Mouse (Mus musculus) embryonic facial prominence, embryonic 10.5 days (tissue): ENCODE measurements at regions not wholly inside any gene's neighbourhood (a gene's known extent, or its start where the extent isn't known, plus 50 kb on each side); places are given as distances from the start of the nearest gene placed in this dataset.

Experiments
- DNase-seq: peaks from one replicate; pipeline ENCODE4 v3.0.0-alpha.2; 2017; ENCODE audit warnings: low spot score
- H3K27ac ChIP-seq: fragments of 300-500 bp; sonication (generic); replicated peaks from 2 replicates; pipeline ENCODE4 v1.5.1; 2016; ENCODE audit warnings: mild to moderate bottlenecking
- H3K27me3 ChIP-seq: fragments of 300-500 bp; sonication (generic); replicated peaks from 2 replicates; pipeline ENCODE4 v1.6.1; 2016; ENCODE audit warnings: low read depth, mild to moderate bottlenecking; ENCODE audit not compliant: poor library complexity, severe bottlenecking
- H3K36me3 ChIP-seq: fragments of 300-500 bp; sonication (generic); replicated peaks from 2 replicates; pipeline ENCODE4 v1.6.1; 2016; ENCODE audit warnings: mild to moderate bottlenecking, moderate library complexity
- H3K4me1 ChIP-seq: fragments of 300-500 bp; sonication (generic); 2 replicates; pipeline ENCODE4 v1.6.1; 2016
- H3K4me3 ChIP-seq: fragments of 300-500 bp; sonication (generic); 2 replicates; pipeline ENCODE4 v1.5.1; 2016; ENCODE audit warnings: mild to moderate bottlenecking, moderate library complexity
- H3K9me3 ChIP-seq: fragments of 300-500 bp; sonication (generic); 2 replicates; pipeline ENCODE4 v1.6.1; 2016; ENCODE audit warnings: mild to moderate bottlenecking
- WGBS: fragments of 180-500 bp; shearing (Covaris S2); methylation state at CpG from one replicate; pipeline ENCODE4 v1.1.7; 2016; 5-methylcytosine and 5-hydroxymethylcytosine counted together

DNA sequence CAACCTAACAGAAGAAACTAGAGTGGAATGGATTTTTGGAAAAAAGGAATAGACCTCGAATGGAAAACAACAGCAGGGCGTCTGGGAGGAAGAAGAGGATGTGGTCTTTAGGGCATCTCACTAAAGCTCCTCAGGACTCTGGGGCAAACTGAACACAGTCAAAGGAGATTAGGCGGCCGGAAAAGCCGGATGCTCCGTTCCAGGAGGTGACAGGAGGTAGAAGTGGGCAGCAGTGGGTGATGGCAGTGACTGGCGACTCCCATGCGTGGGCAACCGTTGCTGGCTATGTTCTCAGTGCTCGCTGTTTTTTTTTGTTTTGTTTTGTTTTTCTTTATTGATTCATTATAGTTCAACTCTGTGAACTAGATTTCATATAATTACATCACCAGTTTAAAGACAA lies 228.8 kb upstream of the Klf3 start:
- Histone ChIP-seq H3K36me3 (no peaks in the 10 kb centered on the region), H3K4me3 (no peak overlapping the region), H3K4me1 (peaks cover 31% of the 10 kb centered on the region), H3K27me3 (no peaks in the 10 kb centered on the region), H3K27ac (no peak overlapping the region), H3K9me3 (no peaks in the 10 kb centered on the region)
- 87% methylated on average over 10 of the region's 10 CpGs for WGBS
- DNase-seq = no peak

DNA sequence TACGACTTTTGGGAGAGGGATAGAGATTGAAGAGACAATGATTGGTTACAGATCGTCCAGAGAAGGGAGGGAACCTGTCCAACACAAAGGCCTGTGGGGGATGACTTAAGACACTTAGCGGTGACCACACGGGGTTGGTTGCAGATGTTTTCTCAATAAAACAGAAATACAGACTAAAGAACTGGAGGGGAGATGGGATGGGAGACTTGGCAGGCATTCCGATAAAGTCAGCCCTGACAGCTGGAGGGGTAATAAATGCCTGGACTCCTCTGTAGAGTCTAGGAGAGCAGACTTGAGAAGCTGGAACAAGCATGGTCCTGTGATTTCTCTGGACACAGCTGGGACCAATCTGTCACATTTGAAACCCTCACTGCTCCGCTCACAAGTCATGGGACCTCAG lies 227.3 kb upstream of the Klf3 start:
- Histone ChIP-seq H3K27me3 (no peaks in the 10 kb centered on the region), H3K9me3 (no peaks in the 10 kb centered on the region), H3K4me3 (no peak overlapping the region), H3K27ac (no peak overlapping the region), H3K4me1 (peaks cover 41% of the 10 kb centered on the region), H3K36me3 (no peaks in the 10 kb centered on the region)
- DNase-seq = no peak
- WGBS = 74% methylated on average over 6 of the region's 6 CpGs

DNA sequence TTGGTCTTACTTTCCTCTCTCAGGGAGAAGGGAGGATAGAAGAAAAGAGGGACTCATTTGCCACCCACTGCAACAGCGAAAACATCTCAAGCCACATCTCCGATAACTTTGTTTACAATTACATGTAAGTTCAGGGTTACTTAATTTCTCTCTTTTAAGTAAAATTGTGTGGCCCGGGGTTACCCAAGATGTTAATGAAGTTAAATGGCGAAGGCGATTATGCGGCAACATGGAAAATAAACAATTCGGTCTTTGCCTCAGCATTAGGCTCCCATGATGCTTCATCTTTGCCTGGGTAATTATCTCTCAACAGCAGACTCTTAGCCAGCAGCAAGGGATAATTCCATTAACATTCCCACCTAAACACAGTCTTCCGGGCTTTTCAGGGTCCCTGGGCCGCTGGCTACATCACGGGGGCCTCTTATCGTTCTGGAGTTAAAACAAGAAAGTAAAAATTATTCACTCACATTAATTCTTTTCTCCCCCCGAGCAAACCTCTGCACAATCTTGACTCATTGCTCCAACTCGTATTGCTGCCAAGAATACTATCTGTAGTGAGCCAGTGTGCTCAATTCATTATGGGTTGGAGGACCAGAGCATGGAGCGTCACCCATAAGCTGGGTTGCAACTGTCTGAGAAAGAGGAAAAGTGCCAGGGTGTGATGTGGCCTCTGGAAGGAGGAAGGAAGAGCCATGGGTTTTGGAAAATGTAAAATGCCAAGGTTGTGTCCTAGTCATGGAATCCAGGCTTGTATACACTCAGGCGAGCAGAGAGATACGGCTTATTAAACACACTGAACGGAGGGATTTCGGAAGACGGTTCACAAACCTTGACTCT lies 226.5 kb upstream of the Klf3 start:
- peaks cover 44% of the 10 kb centered on the region for H3K4me1 ChIP-seq
- H3K9me3 ChIP-seq = no peaks in the 10 kb centered on the region
- 80% methylated on average over 19 of the region's 19 CpGs for WGBS
- H3K27ac ChIP-seq = peak overlapping the region; percentile 44; the same call in 1 of the 2 replicates
- no peak for DNase-seq
- H3K4me3 ChIP-seq = no peak overlapping the region
- no peaks in the 10 kb centered on the region for H3K27me3 ChIP-seq
- no peaks in the 10 kb centered on the region for H3K36me3 ChIP-seq

DNA sequence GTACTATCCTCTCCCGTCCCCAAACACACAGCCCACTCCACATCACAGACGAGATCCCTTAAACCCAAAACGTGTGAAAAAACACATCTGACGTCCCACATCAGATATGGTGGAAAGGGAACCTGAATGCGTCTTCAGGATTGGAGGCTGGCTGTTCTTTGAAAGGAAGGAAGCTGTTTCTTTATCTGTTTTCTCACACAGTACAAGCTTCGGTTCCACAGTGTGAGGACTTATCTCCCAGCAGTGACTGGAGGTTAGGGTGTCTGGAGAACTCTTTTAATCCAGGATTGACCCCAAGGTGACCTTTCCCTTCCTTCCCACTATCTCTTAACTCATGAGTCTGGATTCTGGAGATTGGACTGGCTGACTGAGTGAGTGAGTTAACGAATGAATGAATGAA lies 225.8 kb upstream of the Klf3 start:
- Histone ChIP-seq H3K27me3 (no peaks in the 10 kb centered on the region), H3K9me3 (no peaks in the 10 kb centered on the region), H3K4me1 (peaks cover 49% of the 10 kb centered on the region), H3K36me3 (no peaks in the 10 kb centered on the region), H3K4me3 (no peak overlapping the region), H3K27ac (peak overlapping the region; percentile 44; the same call in 1 of the 2 replicates)
- WGBS = 70% methylated on average over 7 of the region's 7 CpGs
- no peak for DNase-seq

DNA sequence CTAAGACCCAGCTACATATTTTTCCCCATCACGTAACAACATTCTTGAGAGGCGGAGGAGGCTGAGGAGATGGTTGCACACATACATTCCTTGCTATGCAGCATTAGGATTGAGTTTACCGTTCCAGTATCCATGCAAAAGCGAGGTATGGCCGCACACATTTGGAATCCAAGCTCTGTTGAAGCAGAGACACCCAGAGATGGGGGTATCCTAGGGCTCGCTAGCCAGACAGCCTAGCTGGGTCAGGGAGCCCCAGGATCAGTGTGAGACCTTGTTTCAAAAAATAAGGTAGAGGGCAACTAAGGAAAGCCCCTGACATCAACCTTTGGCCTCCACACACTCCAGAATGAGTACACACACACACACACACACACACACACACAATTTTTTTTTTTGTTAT lies 224.7 kb upstream of the Klf3 start:
- no peak for DNase-seq

DNA sequence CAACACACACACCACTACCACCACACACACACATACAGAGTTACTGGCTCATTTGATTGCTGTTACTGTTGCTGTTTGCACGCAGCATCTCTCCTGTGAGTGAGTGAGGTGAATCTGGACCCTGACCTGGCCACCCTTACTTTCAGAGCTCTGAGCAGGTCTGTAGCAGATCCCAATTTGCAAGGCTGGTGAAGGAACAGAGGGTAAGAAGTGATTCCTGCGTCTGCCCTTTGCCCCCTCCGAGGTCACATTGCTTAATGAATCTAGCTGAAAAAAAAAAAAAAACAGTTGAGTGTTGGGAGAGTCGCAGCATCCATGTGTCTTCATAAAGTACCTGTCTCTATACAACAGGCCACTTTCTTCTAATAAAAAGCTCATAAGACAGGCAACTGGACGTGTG lies 224.1 kb upstream of the Klf3 start:
- H3K36me3 ChIP-seq = no peaks in the 10 kb centered on the region
- H3K27ac ChIP-seq = peak overlapping the region; percentile 69; the same call in 1 of the 2 replicates
- 38% methylated on average over 5 of the region's 5 CpGs for WGBS
- H3K27me3 ChIP-seq = no peaks in the 10 kb centered on the region
- DNase-seq = no peak
- no peaks in the 10 kb centered on the region for H3K9me3 ChIP-seq
- peaks cover 49% of the 10 kb centered on the region for H3K4me1 ChIP-seq
- H3K4me3 ChIP-seq = no peak overlapping the region

More for the DNA sequence above, 224.7 kb upstream of the Klf3 start:
- peaks cover 49% of the 10 kb centered on the region for H3K4me1 ChIP-seq
- no peak overlapping the region for H3K4me3 ChIP-seq
- no peaks in the 10 kb centered on the region for H3K9me3 ChIP-seq
- 92% methylated on average over 6 of the region's 6 CpGs for WGBS
- no peaks in the 10 kb centered on the region for H3K27me3 ChIP-seq
- H3K27ac ChIP-seq = peak overlapping the region; percentile 69
- no peaks in the 10 kb centered on the region for H3K36me3 ChIP-seq

DNA sequence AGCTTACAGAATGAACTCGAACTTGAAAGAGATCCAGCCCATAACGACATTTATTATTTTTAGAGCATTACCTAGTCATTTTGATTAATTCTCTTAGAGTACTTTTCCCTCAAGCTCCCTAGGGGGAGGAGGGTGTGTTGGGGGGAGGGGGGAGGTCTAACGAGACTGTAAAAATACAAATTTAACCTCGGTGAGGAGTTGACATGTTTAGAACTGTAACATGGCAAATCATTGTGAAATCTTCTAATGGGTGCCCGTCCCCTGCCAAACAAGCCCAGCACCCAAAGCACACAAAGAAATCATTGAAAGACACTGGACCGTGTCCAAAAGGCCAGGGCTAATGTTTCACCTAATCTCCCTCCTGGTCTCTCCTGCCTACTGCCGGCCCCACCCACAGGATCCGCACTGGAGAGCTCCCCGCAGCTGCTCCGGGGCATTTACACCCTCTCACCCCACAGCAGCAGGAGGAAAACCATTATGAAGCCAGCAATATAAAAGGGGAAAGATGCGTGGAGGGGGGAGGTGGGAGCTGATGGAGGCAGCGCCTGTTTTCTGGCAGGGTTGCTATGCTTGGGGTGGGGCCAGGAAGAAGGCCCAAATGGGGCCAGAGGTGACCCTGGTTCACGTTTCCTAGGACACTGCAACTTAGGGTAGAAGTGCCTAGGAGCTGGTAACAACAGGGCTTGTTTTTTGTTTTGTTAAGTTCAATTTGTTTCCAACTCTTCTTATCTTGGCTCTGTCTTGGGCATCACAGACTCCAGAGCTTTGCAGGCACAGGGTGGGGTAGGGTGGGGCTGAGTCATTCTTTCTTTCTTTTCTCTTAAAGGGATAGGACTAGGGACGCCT lies 223.5 kb upstream of the Klf3 start:
- H3K9me3 ChIP-seq = no peaks in the 10 kb centered on the region
- peak overlapping the region; percentile 23 for H3K4me3 ChIP-seq
- 13% methylated on average over 14 of the region's 14 CpGs for WGBS
- H3K36me3 ChIP-seq = no peaks in the 10 kb centered on the region
- peak; percentile 62 for DNase-seq
- H3K27me3 ChIP-seq = no peaks in the 10 kb centered on the region
- H3K27ac ChIP-seq = peak overlapping the region; percentile 69
- peaks cover 53% of the 10 kb centered on the region for H3K4me1 ChIP-seq

DNA sequence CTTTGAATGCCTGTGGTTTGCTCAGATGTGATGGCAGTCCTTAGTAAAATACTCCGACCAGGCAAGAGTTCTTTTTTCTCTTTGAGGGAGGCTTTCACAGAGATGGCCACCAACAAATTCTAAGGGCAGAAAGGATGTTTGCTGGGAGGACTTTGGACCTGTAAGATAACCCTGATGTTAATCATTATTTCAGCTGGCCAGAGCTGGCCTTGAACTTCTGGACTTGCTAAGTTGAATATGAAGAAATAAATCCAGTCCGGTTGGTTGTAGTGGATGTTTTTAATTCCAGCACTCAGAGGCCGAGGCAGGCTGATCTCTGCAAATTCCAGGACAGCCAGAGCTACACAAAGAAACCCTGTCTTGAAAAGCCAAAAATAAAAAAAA lies 222.9 kb upstream of the Klf3 start:
- WGBS = 78% methylated on average over 3 of the region's 3 CpGs
- H3K4me3 ChIP-seq = no peak overlapping the region
- no peak for DNase-seq
- no peaks in the 10 kb centered on the region for H3K36me3 ChIP-seq
- no peaks in the 10 kb centered on the region for H3K9me3 ChIP-seq
- H3K27me3 ChIP-seq = no peaks in the 10 kb centered on the region
- peaks cover 58% of the 10 kb centered on the region for H3K4me1 ChIP-seq
- peak overlapping the region; percentile 69 for H3K27ac ChIP-seq

DNA sequence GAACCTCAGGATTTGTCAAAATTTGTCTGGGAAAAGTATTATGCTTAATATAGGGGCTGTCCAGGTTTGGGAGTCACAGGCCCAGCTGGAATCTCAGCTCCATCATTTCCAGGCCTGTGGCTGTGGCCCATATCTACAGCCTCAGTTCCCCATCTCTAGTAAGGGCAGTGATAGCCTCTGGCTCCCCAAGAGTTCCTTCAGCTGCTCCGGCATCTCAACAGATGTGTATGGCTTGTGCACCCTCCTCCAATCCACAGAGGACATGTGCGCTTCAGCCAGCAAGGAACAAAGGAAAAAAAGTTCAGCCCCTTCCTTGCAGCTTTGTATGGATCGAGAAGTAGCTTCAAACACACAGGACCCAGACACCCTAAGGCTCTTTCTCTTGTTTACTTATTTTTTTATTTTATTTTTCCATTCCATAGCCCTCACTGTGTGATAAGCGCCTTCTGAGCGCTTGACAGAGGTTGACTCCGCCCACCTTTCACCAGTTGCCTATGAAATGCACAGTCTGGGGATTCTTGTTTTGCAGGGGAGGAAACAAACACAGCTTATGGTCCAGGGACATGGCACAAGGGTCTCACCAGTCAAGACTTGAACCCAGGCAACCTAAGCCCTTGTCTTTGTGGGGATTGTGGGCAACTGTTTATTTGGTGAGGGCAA lies 222.3 kb upstream of the Klf3 start:
- Histone ChIP-seq H3K9me3 (no peaks in the 10 kb centered on the region), H3K27me3 (no peaks in the 10 kb centered on the region), H3K4me3 (no peak overlapping the region), H3K27ac (peak overlapping the region; percentile 62; the same call in 1 of the 2 replicates), H3K4me1 (peaks cover 62% of the 10 kb centered on the region), H3K36me3 (no peaks in the 10 kb centered on the region)
- DNase-seq = no peak
- 91% methylated on average over 6 of the region's 6 CpGs for WGBS

DNA sequence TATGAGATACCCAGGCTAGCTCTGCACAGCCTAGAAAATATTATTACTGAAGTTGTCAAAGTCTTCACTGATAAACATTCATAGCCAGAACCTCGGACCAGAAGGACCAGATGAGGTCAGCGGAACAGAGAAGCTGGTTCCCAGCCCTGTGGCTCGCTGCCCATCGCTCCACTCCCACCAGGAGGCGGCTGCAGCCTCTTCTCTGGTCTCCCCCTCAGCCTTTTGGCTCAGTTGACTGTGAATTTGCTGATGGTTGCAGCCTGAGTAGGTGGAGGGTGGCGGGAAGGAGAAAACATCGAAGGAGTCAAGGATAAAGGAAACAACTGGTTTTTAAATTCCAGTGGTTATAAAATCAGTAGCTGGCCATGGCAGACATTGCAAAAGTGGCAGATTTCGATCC lies 221.7 kb upstream of the Klf3 start:
- H3K9me3 ChIP-seq = no peaks in the 10 kb centered on the region
- peaks cover 60% of the 10 kb centered on the region for H3K4me1 ChIP-seq
- H3K4me3 ChIP-seq = no peak overlapping the region
- no peaks in the 10 kb centered on the region for H3K36me3 ChIP-seq
- H3K27me3 ChIP-seq = no peaks in the 10 kb centered on the region
- 73% methylated on average over 8 of the region's 8 CpGs for WGBS
- no peak for DNase-seq
- peak overlapping the region; percentile 62; the same call in 1 of the 2 replicates for H3K27ac ChIP-seq

DNA sequence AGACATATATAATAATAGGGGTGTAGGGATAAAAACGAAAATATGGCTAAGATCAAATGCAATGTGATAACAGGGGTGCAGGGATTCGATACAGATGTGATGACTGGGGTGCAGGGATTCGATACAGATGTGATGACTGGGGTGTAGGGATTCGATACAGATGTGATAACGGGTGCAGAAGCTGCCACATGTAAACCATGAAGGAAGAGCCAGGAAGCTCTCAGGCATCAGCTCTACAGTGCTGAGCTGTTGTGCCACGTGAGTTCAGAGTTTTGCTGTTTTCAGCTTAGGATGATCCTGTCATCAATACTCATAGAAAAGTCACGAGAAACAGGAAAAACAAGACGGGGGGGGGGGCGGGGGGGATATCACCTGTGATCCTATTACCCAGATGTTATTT lies 221.2 kb upstream of the Klf3 start:
- Histone ChIP-seq H3K36me3 (no peaks in the 10 kb centered on the region), H3K4me3 (no peak overlapping the region), H3K4me1 (peaks cover 54% of the 10 kb centered on the region), H3K9me3 (no peaks in the 10 kb centered on the region), H3K27ac (no peak overlapping the region), H3K27me3 (no peaks in the 10 kb centered on the region)
- DNase-seq = no peak
- WGBS = 77% methylated on average over 9 of the region's 9 CpGs

DNA sequence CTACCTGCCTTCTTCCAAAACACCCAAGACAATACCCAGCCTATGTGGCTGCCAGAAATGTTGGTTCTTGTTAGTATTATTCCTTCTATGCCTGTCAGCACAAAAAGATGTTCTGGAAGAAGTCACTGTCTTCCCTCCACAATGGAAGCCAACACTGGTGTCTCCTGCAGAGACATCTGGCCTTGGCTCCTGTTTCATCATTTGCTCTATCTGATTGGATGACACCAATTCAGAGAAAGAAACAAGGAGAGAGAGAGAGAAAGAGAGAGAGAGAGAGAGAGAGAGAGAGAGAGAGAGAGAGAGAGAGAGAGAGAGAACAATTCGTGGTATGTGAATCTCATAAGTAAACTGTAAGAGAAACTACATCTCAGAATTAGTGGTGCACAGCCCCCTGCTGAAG lies 218.9 kb upstream of the Klf3 start:
- no peaks in the 10 kb centered on the region for H3K27me3 ChIP-seq
- no peaks in the 10 kb centered on the region for H3K36me3 ChIP-seq
- H3K9me3 ChIP-seq = no peaks in the 10 kb centered on the region
- no peak overlapping the region for H3K4me3 ChIP-seq
- H3K27ac ChIP-seq = no peak overlapping the region
- no peak for DNase-seq
- WGBS = 73% methylated on average over 1 of the region's 1 CpGs
- peaks cover 46% of the 10 kb centered on the region for H3K4me1 ChIP-seq
